Mouse (Mus musculus) ovary, adult 18-20 months (tissue): Measurements from ENCODE around the gene Aplp1.

Experiments
- DNase-seq: peaks from one replicate; pipeline ENCODE4 v3.0.0; 2022; ENCODE audit warnings: low spot score, mixed read lengths

Gene Aplp1

DNA sequence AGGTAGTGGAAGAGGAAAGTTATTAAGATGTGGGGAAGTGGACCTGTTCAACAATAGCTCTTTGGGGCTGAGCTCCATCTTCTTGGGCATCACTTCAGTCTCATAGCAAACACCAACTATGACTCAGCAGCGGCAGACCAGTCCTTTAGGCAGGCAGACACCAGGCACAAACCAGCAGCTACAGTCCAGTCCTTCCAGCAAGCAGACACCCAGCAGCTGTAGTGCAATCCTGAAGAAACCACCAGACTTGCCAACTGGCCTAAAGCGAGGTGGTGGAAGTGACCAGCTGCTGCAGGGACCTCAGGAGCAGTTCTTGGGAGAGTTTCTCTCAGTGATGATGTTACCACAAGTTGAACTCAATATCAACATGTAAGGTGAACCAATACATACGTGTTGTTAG lies 36.7 kb downstream of the Aplp1 start:
- DNase-seq, result no peak

DNA sequence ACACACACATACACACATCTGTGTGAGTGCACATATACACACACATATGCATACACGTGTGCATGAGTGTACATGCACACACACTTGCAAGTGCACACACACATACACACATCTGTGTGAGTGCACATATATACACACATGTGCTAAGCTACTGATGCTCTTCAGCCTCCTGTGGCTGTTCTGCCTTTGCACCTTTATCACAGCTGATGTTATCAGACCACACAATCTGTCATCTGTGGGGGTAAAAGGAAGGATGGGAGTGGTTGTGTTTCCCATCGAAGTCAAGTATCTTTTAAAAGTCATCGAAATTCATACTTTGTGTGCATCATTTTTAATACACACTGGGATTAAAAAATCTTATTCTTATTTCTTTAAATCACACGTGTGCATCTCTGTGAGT lies 43.0 kb downstream of the Aplp1 start:
- no peak for DNase-seq

DNA sequence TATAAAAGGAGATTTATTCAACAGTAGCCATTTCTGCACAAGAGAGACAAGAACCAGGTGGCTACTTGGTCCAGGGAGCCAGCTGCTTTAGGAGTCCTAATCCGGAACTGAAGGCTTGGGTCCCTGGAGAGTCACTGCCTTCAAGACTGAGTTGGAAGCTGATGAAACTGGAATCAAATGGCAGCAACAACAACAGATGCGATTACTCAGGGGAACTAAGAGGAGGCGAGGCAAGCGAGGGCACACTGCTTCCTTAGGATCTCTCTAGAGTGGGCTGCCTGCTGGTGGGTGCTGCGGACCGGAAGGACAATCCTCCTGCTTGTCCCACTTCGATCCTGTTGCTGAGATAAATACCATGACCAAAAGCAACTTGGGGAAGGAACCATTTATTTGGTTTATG lies 45.7 kb downstream of the Aplp1 start:
- no peak for DNase-seq

DNA sequence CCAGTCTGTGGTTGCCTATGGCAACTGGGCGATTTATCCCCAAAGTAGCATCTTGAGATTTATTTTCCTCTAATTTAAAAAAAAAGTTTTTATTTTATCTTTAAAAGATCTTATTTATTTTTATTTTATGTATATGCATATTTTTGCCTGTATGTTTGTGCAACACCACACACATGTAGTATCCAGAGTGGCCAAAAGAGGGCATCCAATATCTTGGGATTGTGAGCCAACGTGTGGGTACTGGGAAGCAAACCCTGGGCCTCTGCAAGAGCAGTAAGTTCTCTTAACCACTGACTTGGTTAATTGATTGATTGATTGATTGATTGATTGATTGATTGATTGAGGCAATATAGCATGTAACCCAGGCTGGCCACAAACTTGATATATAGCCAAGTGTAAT lies 50.5 kb downstream of the Aplp1 start:
- no peak for DNase-seq

DNA sequence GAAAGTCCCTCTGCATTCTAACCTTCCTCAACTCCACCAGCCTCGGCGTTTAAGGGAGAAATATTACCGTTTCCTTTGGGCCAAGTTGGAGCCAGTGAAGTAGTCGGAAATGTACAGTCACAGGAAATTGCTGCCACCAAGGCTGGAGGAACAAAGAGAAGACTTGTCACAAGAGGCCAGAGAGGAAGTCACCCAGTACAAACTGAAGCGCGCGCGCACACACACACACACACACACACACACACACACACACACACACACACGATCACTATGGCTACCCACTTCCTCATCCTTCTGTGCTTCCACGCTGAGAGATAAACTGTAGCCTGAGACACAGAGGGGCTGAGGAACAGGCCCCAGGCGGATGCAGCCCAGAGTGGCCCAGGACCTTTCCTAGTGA lies 51.0 kb downstream of the Aplp1 start:
- DNase-seq, result no peak

DNA sequence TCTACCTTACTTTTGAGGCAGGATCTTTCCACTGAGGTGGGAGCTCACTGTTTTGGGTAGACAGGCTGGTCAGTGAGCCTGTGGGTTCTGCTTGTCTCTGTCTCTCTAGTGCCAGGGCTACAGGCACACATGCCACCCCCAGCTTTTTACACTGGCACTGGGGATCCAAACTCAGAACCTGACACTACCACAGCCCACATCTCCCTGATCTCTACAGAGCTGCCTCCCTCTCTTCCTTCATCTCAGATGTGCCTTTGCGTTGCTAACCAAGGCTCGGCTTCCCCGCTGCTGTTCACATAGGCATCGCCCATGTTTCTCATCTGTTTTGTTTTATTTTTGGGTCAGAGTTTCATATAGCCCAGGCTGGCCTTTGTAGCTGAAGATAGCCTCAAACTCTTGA lies 51.7 kb downstream of the Aplp1 start:
- DNase-seq, result no peak

DNA sequence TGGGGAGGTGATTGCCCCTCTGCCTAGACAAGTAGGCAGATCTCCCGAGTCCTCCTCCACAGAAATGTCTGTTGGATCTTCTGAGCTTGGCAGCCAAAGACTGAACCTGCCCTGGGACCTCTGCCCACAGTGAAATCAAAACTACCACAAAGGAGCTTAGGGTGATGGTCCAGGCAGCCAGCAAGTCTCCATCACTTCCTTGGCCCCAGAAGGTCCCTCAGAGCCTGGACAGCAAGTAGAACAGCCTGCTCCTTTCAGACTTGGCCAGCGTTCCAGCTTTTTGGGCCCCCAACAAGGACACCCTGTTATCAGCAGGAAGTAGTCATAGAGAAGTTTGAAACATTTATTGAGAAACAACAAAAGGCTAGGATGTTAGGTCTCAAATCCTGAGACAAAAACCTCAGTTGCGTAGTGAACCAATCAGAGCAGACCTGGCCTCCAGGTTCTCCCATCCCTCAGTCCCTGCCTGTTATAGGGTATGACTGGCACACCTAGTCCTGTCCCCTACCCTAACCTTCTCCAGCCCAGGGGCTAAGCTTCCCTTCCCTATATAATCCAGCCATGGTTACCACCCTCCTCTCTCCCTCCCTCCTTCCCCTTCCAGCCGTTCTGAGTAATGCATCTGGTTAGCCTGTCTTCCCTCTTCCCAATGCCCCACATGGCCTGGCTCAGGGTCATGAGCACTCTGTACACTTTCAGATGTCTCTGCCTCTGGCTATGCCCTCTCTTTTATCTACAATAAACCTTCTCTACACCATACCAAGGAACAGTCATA lies 52.4 kb downstream of the Aplp1 start:
- DNase-seq, result no peak
